Mouse (Mus musculus) liver, postnatal 0 days (tissue): ENCODE measurements around the gene Gm49776.

Experiments
- CTCF ChIP-seq: sonication (generic); IDR thresholded peaks from 2 replicates; pipeline ENCODE4 v1.5.1; 2016; ENCODE audit warnings: antibody characterized with exemption, low read depth
- EP300 ChIP-seq: IDR thresholded peaks from 2 replicates; pipeline ENCODE4 v1.6.1; 2016; ENCODE audit warnings: antibody characterized with exemption, low read depth, mild to moderate bottlenecking

DNA sequence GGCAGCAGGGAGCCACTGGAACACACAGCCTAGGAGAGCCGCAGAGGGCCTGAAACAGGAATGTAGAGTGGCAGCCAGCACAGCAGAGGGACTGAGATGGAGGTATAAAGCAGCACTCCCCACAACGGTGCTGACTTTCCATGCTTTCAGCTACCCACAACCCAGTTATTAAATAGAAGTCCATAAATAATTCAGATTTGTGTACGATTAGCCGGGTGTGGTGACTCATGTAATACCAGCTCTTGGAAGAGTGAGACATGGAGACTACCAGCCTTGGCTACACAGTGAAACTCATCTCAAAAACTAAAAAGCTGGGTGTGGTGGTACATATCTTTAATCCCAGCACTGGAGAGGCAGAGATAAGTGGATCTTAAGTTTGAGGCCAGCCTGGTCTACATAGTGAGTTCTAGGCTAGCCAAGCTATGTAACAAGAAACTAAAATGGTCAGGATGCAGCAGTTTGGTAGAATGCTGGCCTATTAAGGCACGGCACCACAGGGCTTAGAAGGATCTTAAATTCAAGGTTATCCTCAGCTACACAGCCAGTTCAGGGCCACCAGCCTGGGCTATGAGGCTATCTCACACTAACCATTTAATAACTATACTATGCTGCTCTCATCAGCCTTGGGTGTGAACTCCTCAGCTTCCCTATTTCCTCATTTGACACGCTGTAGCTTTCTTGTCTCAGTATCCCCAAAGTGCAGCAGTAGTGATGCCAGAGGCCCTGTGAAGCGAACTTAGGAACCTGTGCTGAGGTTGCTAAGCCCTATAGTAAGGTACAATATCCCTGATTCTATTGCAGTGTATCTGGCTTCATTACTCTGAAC lies 21.2 kb downstream of the Gm49776 start:
- TF ChIP-seq CTCF (no peak), EP300 (no peak)
